Mouse (Mus musculus) hindbrain, embryonic 15.5 days (tissue): ENCODE results near the gene F830045P16Rik. TPM values are rescaled to one million over a fixed set of nuclear protein-coding genes. Genes with fewer than 3 reads are reported as not detected.
A peak's percentile ranks its signal among the peaks of the same experiment; 100 is the strongest.

Experiments used
- ATAC-seq: fragments of 200-750 bp; cut with Nextera tagmentation; 2 replicates; pipeline ENCODE4 v1.8.0; 2017; ENCODE audit warnings: low read depth, moderate number of reproducible peaks, moderate TSS enrichment; ENCODE audit not compliant: low FRiP score
- H3K27ac ChIP-seq: fragments of 300-500 bp; sonication (generic); replicated peaks from 2 replicates; pipeline ENCODE4 v1.5.1; 2015; ENCODE audit warnings: mild to moderate bottlenecking, inconsistent platforms
- H3K27me3 ChIP-seq: fragments of 300-500 bp; sonication (generic); 2 replicates; pipeline ENCODE4 v1.6.1; 2015; ENCODE audit warnings: control low read depth, inconsistent platforms
- H3K36me3 ChIP-seq: fragments of 300-500 bp; sonication (generic); 2 replicates; pipeline ENCODE4 v1.6.1; 2015; ENCODE audit warnings: control low read depth, inconsistent platforms
- H3K4me1 ChIP-seq: fragments of 300-500 bp; sonication (generic); replicated peaks from 2 replicates; pipeline ENCODE4 v1.6.1; 2015; ENCODE audit warnings: control low read depth, inconsistent platforms
- H3K4me2 ChIP-seq: fragments of 300-500 bp; sonication (generic); 2 replicates; pipeline ENCODE4 v1.6.1; 2015; ENCODE audit warnings: moderate library complexity, mild to moderate bottlenecking, inconsistent platforms
- H3K4me3 ChIP-seq: fragments of 300-500 bp; sonication (generic); 2 replicates; pipeline ENCODE4 v1.5.1; 2015; ENCODE audit warnings: mild to moderate bottlenecking, inconsistent platforms
- H3K9ac ChIP-seq: fragments of 300-500 bp; sonication (generic); 2 replicates; pipeline ENCODE4 v1.6.1; 2015; ENCODE audit warnings: inconsistent platforms
- H3K9me3 ChIP-seq: fragments of 300-500 bp; sonication (generic); 2 replicates; pipeline ENCODE4 v1.6.1; 2016; ENCODE audit warnings: control low read depth, inconsistent platforms
- WGBS: fragments of 180-500 bp; shearing (Covaris S2); methylation state at CpG from one replicate; pipeline ENCODE4 v1.1.7; 2015; 5-methylcytosine and 5-hydroxymethylcytosine counted together
- polyA plus RNA-seq: library from polyadenylated mRNA; unstranded; fragments of >200 nt; fragmentation: Nextera tagmentation; extraction: Ambion mirVana; gene quantifications from 2 replicates; pipeline ENCODE4 v1.2.1, GENCODE M21; 2015

Gene F830045P16Rik
- polyA plus RNA-seq, 1 experiment from 2014 or later, result not detected

DNA sequence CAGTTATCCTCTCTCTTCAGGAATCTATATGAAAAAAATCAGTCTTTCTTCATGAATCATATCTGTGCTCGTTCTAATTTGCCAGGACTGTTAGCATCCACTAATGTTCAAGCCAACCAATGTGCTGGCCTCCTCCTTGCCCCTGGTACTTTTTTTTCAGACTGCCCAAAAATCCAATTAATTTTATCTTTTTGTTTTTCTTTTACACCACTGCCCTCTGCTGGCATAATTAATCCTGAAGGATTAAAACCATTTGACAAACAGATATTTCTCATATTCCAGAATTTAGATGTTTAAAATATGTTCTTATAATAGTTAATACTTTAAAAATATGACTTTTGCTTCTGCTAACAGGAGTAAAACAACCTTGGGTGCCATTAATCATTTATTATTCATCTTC is 101.2 kb downstream of the F830045P16Rik start:
- H3K4me1 ChIP-seq, result no peaks in the 10 kb centered on the region
- 72% methylated on average over 1 of the region's 1 CpGs for WGBS
- no peaks in the 10 kb centered on the region for H3K36me3 ChIP-seq
- no peaks in the 10 kb centered on the region for H3K9me3 ChIP-seq
- no peak for ATAC-seq
- no peaks in the 10 kb centered on the region for H3K27me3 ChIP-seq
- H3K4me2 ChIP-seq, result no peak overlapping the region
- no peak overlapping the region for H3K4me3 ChIP-seq
- H3K9ac ChIP-seq, result no peak overlapping the region
- H3K27ac ChIP-seq, result no peak overlapping the region

DNA sequence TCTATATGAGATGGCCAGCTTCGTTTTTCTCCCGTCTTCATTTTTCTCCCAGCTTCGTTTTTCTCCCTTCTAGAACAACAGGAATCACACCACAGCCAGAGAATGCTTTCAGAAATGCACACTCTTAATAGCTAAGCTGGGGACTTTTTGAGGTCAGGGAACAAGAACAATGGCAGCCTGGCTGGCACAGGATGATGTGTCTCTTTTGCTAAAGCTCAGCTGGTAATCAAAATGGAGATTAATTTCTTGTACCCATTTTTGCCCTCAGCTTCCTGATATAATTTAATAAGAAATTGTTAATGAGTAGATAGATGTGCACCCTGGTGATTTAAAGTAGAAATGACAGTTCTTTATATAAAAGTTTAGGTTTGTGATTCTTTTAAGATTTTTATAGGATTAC is 112.7 kb downstream of the F830045P16Rik start:
- WGBS, result 24% methylated on average over 3 of the region's 3 CpGs
- Histone ChIP-seq H3K4me2 (no peak overlapping the region), H3K27ac (no peak overlapping the region), H3K4me1 (no peaks in the 10 kb centered on the region), H3K27me3 (no peaks in the 10 kb centered on the region), H3K9ac (no peak overlapping the region), H3K9me3 (no peaks in the 10 kb centered on the region), H3K36me3 (no peaks in the 10 kb centered on the region), H3K4me3 (no peak overlapping the region)
- no peak for ATAC-seq

DNA sequence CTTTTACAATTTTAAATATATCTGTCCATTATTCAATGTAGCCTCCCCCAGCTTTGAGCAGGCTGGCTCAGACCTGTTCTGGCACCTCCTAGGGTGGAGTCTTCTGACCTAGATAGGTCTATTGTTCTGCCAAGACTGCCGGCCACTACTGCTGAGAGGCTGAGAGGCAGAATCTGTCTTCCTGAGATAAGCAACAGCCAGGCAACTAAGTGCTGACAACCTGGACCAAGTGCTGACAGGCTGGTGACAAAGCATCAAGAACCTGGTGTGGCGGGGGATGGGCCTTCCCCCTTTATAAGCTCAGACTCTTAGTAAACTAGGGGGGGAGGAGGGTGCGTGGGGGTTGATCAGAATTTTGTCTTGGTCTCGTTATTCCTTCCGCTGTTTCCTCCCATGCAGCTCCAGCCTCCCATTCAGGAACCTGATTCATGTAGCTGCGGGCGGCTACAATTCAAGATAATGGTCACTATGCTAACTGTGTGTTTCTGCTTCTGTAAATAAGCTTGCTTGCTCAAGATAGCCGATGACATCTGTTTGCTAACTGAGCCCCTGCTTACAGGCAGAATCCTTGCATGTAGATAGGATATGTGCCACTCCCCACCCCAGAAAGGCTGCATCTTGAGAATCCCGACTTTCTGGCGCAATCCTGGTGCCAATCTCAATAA is 115.4 kb downstream of the F830045P16Rik start:
- WGBS, result 91% methylated on average over 10 of the region's 10 CpGs
- no peaks in the 10 kb centered on the region for H3K9me3 ChIP-seq
- no peaks in the 10 kb centered on the region for H3K4me1 ChIP-seq
- no peak overlapping the region for H3K4me3 ChIP-seq
- H3K27me3 ChIP-seq, result no peaks in the 10 kb centered on the region
- H3K27ac ChIP-seq, result no peak overlapping the region
- H3K36me3 ChIP-seq, result no peaks in the 10 kb centered on the region
- H3K9ac ChIP-seq, result no peak overlapping the region
- ATAC-seq, result no peak
- no peak overlapping the region for H3K4me2 ChIP-seq

DNA sequence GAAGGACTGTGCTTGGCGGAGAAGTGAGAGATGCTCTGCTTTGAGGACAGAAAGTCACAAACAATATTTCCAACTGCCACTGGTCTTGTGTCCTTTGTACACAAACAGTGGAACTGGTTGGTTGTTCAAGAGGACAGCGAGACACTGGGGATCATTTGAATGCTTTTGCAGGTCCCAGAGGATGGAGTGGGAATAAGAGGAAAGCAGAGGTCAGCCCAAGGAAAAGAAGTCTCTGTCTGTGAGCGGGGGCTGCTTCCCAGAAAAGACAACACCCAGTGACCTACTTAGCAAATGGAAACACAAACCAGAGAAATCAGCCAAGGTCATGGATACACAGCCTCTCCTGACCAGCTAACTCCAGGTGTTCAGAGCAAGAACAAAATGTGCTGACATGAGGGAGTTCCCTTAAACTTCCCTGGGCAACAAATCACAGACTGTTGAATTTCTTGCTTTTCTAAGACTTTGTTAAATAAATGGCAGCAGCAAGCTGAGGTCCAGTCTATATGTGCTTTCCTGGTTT is 117.0 kb downstream of the F830045P16Rik start:
- Histone ChIP-seq H3K9me3 (no peaks in the 10 kb centered on the region), H3K4me3 (no peak overlapping the region), H3K9ac (no peak overlapping the region), H3K27me3 (no peaks in the 10 kb centered on the region), H3K4me2 (no peak overlapping the region), H3K27ac (no peak overlapping the region), H3K36me3 (no peaks in the 10 kb centered on the region), H3K4me1 (no peaks in the 10 kb centered on the region)
- WGBS, result 94% methylated on average over 3 of the region's 3 CpGs
- no peak for ATAC-seq

DNA sequence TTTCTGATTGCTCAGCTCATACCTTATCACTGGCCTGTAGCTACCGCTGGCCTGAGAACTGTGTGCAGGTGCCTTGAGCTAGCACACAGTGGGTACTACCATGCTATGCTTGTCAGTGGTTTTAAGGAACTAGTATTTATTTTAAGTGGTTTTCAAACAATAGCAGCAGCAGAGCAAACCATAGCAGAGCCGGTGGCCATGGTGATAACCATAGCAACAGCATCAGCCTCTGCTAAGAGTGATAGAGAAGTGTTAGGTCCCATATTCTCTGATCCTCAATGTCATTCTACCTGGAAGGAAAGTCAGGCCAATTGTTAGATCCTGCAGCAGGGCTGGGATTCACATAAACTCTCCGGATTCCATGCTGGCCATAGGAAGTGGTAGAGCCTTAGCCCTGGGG is 121.8 kb downstream of the F830045P16Rik start:
- Histone ChIP-seq H3K36me3 (no peaks in the 10 kb centered on the region), H3K4me3 (no peak overlapping the region), H3K4me2 (no peak overlapping the region), H3K9me3 (no peaks in the 10 kb centered on the region), H3K4me1 (no peaks in the 10 kb centered on the region), H3K27ac (no peak overlapping the region), H3K9ac (no peak overlapping the region), H3K27me3 (no peaks in the 10 kb centered on the region)
- 78% methylated on average over 3 of the region's 3 CpGs for WGBS
- ATAC-seq, result no peak

DNA sequence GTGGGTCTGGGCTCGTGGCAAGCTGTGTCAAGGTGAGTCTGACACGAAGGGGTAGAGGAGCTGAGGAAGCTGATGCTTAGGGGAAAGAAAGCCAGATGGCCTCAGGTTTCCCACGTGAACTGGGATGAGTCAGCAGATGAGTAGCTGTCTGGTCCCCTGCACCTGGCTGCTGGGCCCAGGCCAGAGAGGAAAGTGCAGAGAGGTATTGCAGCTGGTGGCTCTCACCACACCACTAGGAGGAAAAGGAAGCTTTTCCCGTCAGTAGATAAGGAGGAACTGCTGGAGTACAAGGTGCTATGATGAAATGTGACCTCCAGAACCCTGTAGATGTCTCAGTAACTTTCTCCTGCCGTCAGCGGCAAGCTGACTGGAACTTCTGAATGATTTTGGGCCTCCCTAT is 122.9 kb downstream of the F830045P16Rik start:
- no peak overlapping the region for H3K4me3 ChIP-seq
- no peaks in the 10 kb centered on the region for H3K27me3 ChIP-seq
- no peak overlapping the region for H3K4me2 ChIP-seq
- 76% methylated on average over 6 of the region's 6 CpGs for WGBS
- H3K36me3 ChIP-seq, result no peaks in the 10 kb centered on the region
- no peak overlapping the region for H3K9ac ChIP-seq
- no peak for ATAC-seq
- H3K27ac ChIP-seq, result no peak overlapping the region
- no peaks in the 10 kb centered on the region for H3K9me3 ChIP-seq
- H3K4me1 ChIP-seq, result no peaks in the 10 kb centered on the region

DNA sequence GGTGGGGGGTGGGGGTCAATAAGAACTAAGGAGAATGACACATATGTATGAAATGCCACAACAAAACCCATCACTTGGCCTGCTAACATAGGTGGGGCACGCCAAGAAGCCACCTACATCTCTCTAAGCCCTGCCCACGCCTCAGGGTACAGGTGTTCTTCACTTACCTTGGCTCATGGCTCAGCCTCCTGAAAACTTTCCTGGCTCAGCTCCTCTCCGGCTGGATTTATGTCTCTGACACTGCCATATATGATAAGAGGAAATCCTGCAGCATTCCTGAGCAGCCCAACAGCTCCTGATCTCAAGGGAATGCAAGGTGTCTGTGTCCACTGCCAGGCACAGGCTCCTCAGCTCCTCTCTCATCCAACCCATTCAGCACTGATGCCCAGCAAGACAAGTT is 124.8 kb downstream of the F830045P16Rik start:
- H3K27ac ChIP-seq, result no peak overlapping the region
- no peaks in the 10 kb centered on the region for H3K27me3 ChIP-seq
- no peaks in the 10 kb centered on the region for H3K9me3 ChIP-seq
- WGBS, result 74% methylated on average over 3 of the region's 3 CpGs
- ATAC-seq, result no peak
- 0 out of 2 replicates have a peak, but pooled peaks cover 3% of the 10 kb centered on the region for H3K4me1 ChIP-seq
- H3K4me2 ChIP-seq, result no peak overlapping the region
- no peaks in the 10 kb centered on the region for H3K36me3 ChIP-seq
- no peak overlapping the region for H3K9ac ChIP-seq
- H3K4me3 ChIP-seq, result no peak overlapping the region

DNA sequence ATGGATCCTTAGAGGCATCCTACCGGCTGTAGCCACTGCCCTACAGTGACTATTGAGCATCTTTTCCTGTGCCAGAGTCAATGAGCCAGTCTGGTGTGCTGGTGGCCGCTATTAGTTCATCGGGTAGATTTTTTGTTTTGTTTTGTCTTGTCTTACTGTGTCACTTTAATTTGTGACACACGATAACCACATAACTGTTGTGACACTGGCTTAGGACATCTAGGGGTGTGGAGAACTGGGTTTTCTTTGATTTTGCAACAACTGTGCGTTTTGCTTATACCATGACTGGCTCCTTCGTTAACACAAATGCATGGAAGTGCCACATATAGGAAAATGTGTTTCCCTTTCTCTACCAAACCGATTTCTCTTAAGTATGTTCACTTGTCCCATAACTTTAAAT is 126.1 kb downstream of the F830045P16Rik start:
- no peak overlapping the region for H3K9ac ChIP-seq
- H3K4me1 ChIP-seq, result 0 out of 2 replicates have a peak, but pooled peaks cover 3% of the 10 kb centered on the region
- WGBS, result 92% methylated on average over 7 of the region's 7 CpGs
- H3K4me3 ChIP-seq, result no peak overlapping the region
- no peaks in the 10 kb centered on the region for H3K9me3 ChIP-seq
- no peaks in the 10 kb centered on the region for H3K27me3 ChIP-seq
- no peak overlapping the region for H3K27ac ChIP-seq
- no peaks in the 10 kb centered on the region for H3K36me3 ChIP-seq
- no peak overlapping the region for H3K4me2 ChIP-seq
- no peak for ATAC-seq

DNA sequence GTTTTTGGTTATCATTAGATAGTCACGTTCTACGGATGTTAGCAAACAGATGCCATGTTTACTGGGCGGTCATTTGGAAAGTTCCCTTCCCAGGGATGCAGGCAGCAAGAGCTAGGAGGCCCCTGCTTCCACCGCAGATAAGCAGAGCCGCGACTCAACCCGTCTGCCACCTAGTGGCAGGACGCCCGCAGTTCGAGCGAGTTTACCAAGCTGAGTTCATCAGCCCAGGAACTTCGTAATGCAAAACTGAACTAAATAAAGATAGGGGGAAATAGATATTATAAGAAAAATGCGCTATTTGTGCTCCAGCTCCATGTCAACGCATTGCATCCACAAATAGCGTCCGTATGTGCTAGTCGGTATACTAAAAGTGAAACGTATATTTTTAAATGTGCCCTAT is 127.9 kb downstream of the F830045P16Rik start:
- no peak overlapping the region for H3K9ac ChIP-seq
- no peak overlapping the region for H3K4me2 ChIP-seq
- 21% methylated on average over 18 of the region's 18 CpGs for WGBS
- H3K27ac ChIP-seq, result no peak overlapping the region
- H3K4me3 ChIP-seq, result no peak overlapping the region
- H3K27me3 ChIP-seq, result no peaks in the 10 kb centered on the region
- H3K36me3 ChIP-seq, result no peaks in the 10 kb centered on the region
- 0 out of 2 replicates have a peak, but pooled peaks have one; percentile 77 for ATAC-seq
- H3K9me3 ChIP-seq, result no peaks in the 10 kb centered on the region
- H3K4me1 ChIP-seq, result 0 out of 2 replicates have a peak, but pooled peaks cover 3% of the 10 kb centered on the region

Other genes with a start within 250 kb of the F830045P16Rik start
- gene Ckap2l, start 239.4 kb downstream of the F830045P16Rik start, polyA plus RNA-seq, result 10.6 and 11.3 TPM in 2 replicates
- 0.24 and 0.45 TPM in 2 replicates for gene Il1a, start 226.6 kb downstream of the F830045P16Rik start, polyA plus RNA-seq
- 0.12 TPM in 1 of 2 replicates, not detected in the other for gene Il1b, start 165.5 kb downstream of the F830045P16Rik start, polyA plus RNA-seq
- gene Sirpa, start 56.2 kb upstream of the F830045P16Rik start, polyA plus RNA-seq, result 31.7 and 35.1 TPM in 2 replicates
- gene Pdyn, start 163.2 kb upstream of the F830045P16Rik start, polyA plus RNA-seq, result 15.3 and 19.9 TPM in 2 replicates